Mouse (Mus musculus): Measurements from ENCODE around the gene Gm26558. TPM values are rescaled to one million over a fixed set of nuclear protein-coding genes. Genes with fewer than 3 reads are reported as not detected.

Gene Gm26558
- polyA plus RNA-seq, 1 experiment from 2014 or later = 3.1 TPM

- DNase-seq (ENCODE audit: extremely low spot score, low spot score) = no peak
- H3K36me3 ChIP-seq (replicated peaks) = no peaks in the 10 kb centered on the region
- no peaks in the 10 kb centered on the region for H3K27me3 ChIP-seq (ENCODE audit: poor library complexity, severe bottlenecking)
- peaks cover 5% of the 10 kb centered on the region for H3K4me1 ChIP-seq
- H3K9me3 ChIP-seq = no peaks in the 10 kb centered on the region; the same call in 1 of the 2 replicates
- WGBS = 91% methylated on average over 7 of the region's 7 CpGs
- H3K4me3 ChIP-seq = no peak overlapping the region
- H3K27ac ChIP-seq = no peak overlapping the region
Observed at GRCm38 (mm10) chr2:70614745-70615351, 47.1 kb downstream of the Gm26558 start.

Other genes with a start within 250 kb of the Gm26558 start
- gene Sp5, start 187.2 kb downstream of the Gm26558 start, polyA plus RNA-seq (2016; fragmentation: Nextera tagmentation; extraction: Ambion mirVana) = 4.8 and 6.0 TPM in 2 replicates
- gene Erich2, start 153.3 kb downstream of the Gm26558 start, polyA plus RNA-seq (2016; fragmentation: Nextera tagmentation; extraction: Ambion mirVana) = 0.56 and 0.77 TPM in 2 replicates
- gene Gad1, start 109.0 kb downstream of the Gm26558 start, polyA plus RNA-seq (2016; fragmentation: Nextera tagmentation; extraction: Ambion mirVana) = 2.3 and 3.4 TPM in 2 replicates
- 152 and 156 TPM in 2 replicates for gene Gorasp2, start 532 bp downstream of the Gm26558 start, polyA plus RNA-seq (2016; fragmentation: Nextera tagmentation; extraction: Ambion mirVana)
- 27.2 and 31.1 TPM in 2 replicates for gene Tlk1, start 163.6 kb upstream of the Gm26558 start, polyA plus RNA-seq (2016; fragmentation: Nextera tagmentation; extraction: Ambion mirVana)